Mouse (Mus musculus) layer of hippocampus, adult 9-11 months (tissue): ENCODE results near the gene Mrgpre.

Experiments used
- DNase-seq: peaks from one replicate; pipeline ENCODE4 v3.0.0; 2022

Gene Mrgpre

GRCm38 (mm10) chr7:143776137-143776536 lies 8.2 kb downstream of the Mrgpre start:
- no peak for DNase-seq

GRCm38 (mm10) chr7:143769461-143769860 lies 14.8 kb downstream of the Mrgpre start:
- no peak for DNase-seq

GRCm38 (mm10) chr7:143768267-143768666 lies 16.0 kb downstream of the Mrgpre start:
- no peak for DNase-seq

GRCm38 (mm10) chr7:143766893-143767292 lies 17.4 kb downstream of the Mrgpre start, which contains the start of gene Mrgprg:
TSS of gene Mrgprg (minus strand) at chr7:143766993.
- no peak for DNase-seq

- DNase-seq = no peak
Measured at GRCm38 (mm10) chr7:143764876-143765530, 19.3 kb downstream of the Mrgpre start.

GRCm38 (mm10) chr7:143763794-143764193 lies 20.5 kb downstream of the Mrgpre start:
- DNase-seq = no peak

- no peak for DNase-seq
Measured at GRCm38 (mm10) chr7:143758956-143759355, 25.3 kb downstream of the Mrgpre start.

GRCm38 (mm10) chr7:143757696-143758095 lies 26.6 kb downstream of the Mrgpre start:
- no peak for DNase-seq

GRCm38 (mm10) chr7:143757027-143757390 lies 27.3 kb downstream of the Mrgpre start:
- DNase-seq = peak; percentile 75

- DNase-seq = peak; percentile 48
Measured at GRCm38 (mm10) chr7:143756125-143757026, 27.9 kb downstream of the Mrgpre start, which contains the start of gene Osbpl5. TSS of gene Osbpl5 (minus strand) at chr7:143756985.

GRCm38 (mm10) chr7:143755357-143756124 lies 28.8 kb downstream of the Mrgpre start:
- no peak for DNase-seq

- DNase-seq = peak; percentile 31
Measured at GRCm38 (mm10) chr7:143753990-143754715, 30.1 kb downstream of the Mrgpre start.

GRCm38 (mm10) chr7:143752606-143753005 lies 31.7 kb downstream of the Mrgpre start:
- DNase-seq = no peak

- no peak for DNase-seq
Measured at GRCm38 (mm10) chr7:143752056-143752455, 32.2 kb downstream of the Mrgpre start.

- DNase-seq = no peak
Measured at GRCm38 (mm10) chr7:143751380-143751779, 32.9 kb downstream of the Mrgpre start.

- DNase-seq = no peak
Measured at GRCm38 (mm10) chr7:143749045-143749444, 35.3 kb downstream of the Mrgpre start.

GRCm38 (mm10) chr7:143748041-143748868 lies 36.0 kb downstream of the Mrgpre start:
- DNase-seq = peak; percentile 92

GRCm38 (mm10) chr7:143740653-143741052 lies 43.6 kb downstream of the Mrgpre start:
- no peak for DNase-seq

- DNase-seq = peak; percentile 74
Measured at GRCm38 (mm10) chr7:143739511-143740461, 44.5 kb downstream of the Mrgpre start.

- DNase-seq = no peak
Measured at GRCm38 (mm10) chr7:143738601-143739006, 45.7 kb downstream of the Mrgpre start.
